Mouse (Mus musculus): ENCODE results near the gene Prpf38a.

DNA sequence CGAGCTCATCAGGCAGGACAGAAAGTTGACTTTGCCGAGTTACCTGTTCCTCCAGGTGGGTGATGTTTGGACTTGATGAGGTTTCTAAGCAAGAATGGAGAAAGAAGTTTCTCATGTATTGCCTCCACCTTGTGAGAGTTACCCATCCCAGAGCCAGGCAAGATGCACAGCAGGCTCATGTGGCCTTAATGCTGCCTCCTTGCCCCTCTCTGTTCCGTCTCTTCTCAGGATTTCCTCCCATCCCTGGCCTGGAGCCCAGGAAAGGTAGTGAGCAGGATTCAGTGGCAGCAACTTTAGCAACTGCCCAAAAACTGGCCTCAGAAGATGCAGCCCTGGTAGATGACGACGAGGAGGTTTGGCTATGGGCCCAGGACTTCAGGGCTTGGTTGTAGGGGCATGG lies 47.9 kb upstream of the Prpf38a start:
- TF ChIP-seq TCF12 (IDR thresholded peaks at IDR 0.05; ENCODE audit: insufficient read depth, poor library complexity, severe bottlenecking) (no peak), POLR2A (IDR thresholded peaks at IDR 0.05; ENCODE audit: insufficient read length, low read depth) (no peak), MAX (IDR thresholded peaks at IDR 0.05; ENCODE audit: low read depth) (no peak)

Measured in myocyte (in vitro differentiated cells).